Mouse (Mus musculus): ENCODE data around the gene Agpat2. TPM values are rescaled to one million over a fixed set of nuclear protein-coding genes. Genes with fewer than 3 reads are reported as not detected.

Gene Agpat2
- total RNA-seq, 2 experiments from 2014 or later = 43.5 to 50.3 TPM

- ATAC-seq (replicated peaks; ENCODE audit: poor library complexity) = no peak
Observed at GRCm38 (mm10) chr2:26544265-26544664, 60.0 kb downstream of the Agpat2 start.

GRCm38 (mm10) chr2:26543768-26544167, 60.4 kb downstream of the Agpat2 start:
- no peak for ATAC-seq (replicated peaks; ENCODE audit: poor library complexity)

DNA sequence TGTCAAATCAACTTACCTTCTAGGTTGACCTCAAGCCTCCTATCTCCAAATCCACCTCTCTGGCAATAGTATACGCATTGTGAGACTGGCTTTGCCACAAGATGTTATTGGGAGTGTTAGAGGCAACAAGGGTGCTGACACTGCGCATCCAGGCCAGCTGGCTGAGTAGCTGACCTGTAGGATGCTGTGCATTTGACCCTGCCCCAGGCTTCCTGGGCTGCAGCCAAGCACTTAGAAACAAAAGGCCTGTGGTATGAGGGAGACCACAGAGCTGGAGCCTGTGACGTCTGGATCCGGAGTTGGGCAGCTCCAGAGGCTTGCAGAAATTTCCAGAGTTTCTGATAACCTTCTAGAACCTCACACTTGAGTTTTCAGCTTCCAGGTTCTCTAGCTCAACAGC, 61.1 kb downstream of the Agpat2 start:
- no peak for ATAC-seq (replicated peaks; ENCODE audit: poor library complexity)

Other genes with a start within 250 kb of the Agpat2 start
- gene Card9, start 243.5 kb downstream of the Agpat2 start, total RNA-seq (2015) = 27.3 and 33.3 TPM in 2 replicates
- 99.2 and 121 TPM in 2 replicates for gene Card9, start 243.5 kb downstream of the Agpat2 start, total RNA-seq (2017)
- gene Snapc4, start 223.8 kb downstream of the Agpat2 start, total RNA-seq (2015) = 15.6 and 23.2 TPM in 2 replicates
- gene Snapc4, start 223.8 kb downstream of the Agpat2 start, total RNA-seq (2017) = 35.6 and 41.8 TPM in 2 replicates
- gene Entr1, start 215.1 kb downstream of the Agpat2 start, total RNA-seq (2015) = 44.4 and 53.5 TPM in 2 replicates
- 33.6 and 37.9 TPM in 2 replicates for gene Entr1, start 215.1 kb downstream of the Agpat2 start, total RNA-seq (2017)
- 36.7 and 50.1 TPM in 2 replicates for gene Pmpca, start 215.1 kb downstream of the Agpat2 start, total RNA-seq (2015)
- gene Pmpca, start 215.1 kb downstream of the Agpat2 start, total RNA-seq (2017) = 52.8 and 62.4 TPM in 2 replicates
- gene Inpp5e, start 195.2 kb downstream of the Agpat2 start, total RNA-seq (2015) = 13.5 and 13.9 TPM in 2 replicates
- gene Inpp5e, start 195.2 kb downstream of the Agpat2 start, total RNA-seq (2017) = 5.3 and 7.1 TPM in 2 replicates
- gene Sec16a, start 159.2 kb downstream of the Agpat2 start, total RNA-seq (2015) = 33.9 and 48.3 TPM in 2 replicates
- 23.9 and 29.7 TPM in 2 replicates for gene Sec16a, start 159.2 kb downstream of the Agpat2 start, total RNA-seq (2017)
- gene Notch1, start 87.8 kb downstream of the Agpat2 start, total RNA-seq (2015) = 15.5 and 19.0 TPM in 2 replicates
- 8.8 and 9.3 TPM in 2 replicates for gene Notch1, start 87.8 kb downstream of the Agpat2 start, total RNA-seq (2017)
- 29.9 and 58.3 TPM in 2 replicates for gene Egfl7, start 24.4 kb downstream of the Agpat2 start, total RNA-seq (2015)
- gene Egfl7, start 24.4 kb downstream of the Agpat2 start, total RNA-seq (2017) = 24.6 and 24.9 TPM in 2 replicates
- gene Gm20532, start 17.8 kb downstream of the Agpat2 start, total RNA-seq (2015) = not detected in 2 replicates
- gene Gm20532, start 17.8 kb downstream of the Agpat2 start, total RNA-seq (2017) = not detected in 2 replicates
- 2.8 and 4.8 TPM in 2 replicates for gene Fam69b, start 24.0 kb upstream of the Agpat2 start, total RNA-seq (2015)
- gene Fam69b, start 24.0 kb upstream of the Agpat2 start, total RNA-seq (2017) = 9.2 and 9.4 TPM in 2 replicates
- gene Lcn4, start 66.9 kb upstream of the Agpat2 start, total RNA-seq (2015) = 0.30 and 1.6 TPM in 2 replicates
- gene Lcn4, start 66.9 kb upstream of the Agpat2 start, total RNA-seq (2017) = not detected in 2 replicates

All from megakaryocyte progenitor cell, adult 5-6 weeks (primary cell).